Mouse (Mus musculus) MEL (cell line): ENCODE measurements at regions not wholly inside any gene's neighbourhood (a gene's known extent, or its start where the extent isn't known, plus 50 kb on each side); places are given as distances from the start of the nearest gene placed in this dataset.

Source experiments
- DNase-seq: peaks from one replicate; pipeline ENCODE4 v3.0.0; 2011; ENCODE audit warnings: low read depth, low spot score
- H3K27ac ChIP-seq: 2 replicates; pipeline ENCODE4 v1.5.1; 2012; ENCODE audit warnings: low read depth, mild to moderate bottlenecking, control low read depth, low read length, moderate library complexity; ENCODE audit not compliant: control insufficient read depth
- H3K27me3 ChIP-seq, 2 experiments: fragments of 150-350 bp in 1 of 2; sonication (generic) in 1 of 2; 2 replicates each; pipeline ENCODE4 v1.6.1; 2012; ENCODE audit warnings: low read length in 2 of 2, mild to moderate bottlenecking in 2 of 2, improper control_type of control experiment in 1 of 2, moderate library complexity in 1 of 2; ENCODE audit not compliant: insufficient read depth in 2 of 2, control insufficient read depth in 1 of 2
- H3K36me3 ChIP-seq, 2 experiments: 2 replicates each; pipeline ENCODE4 v1.6.1; 2012 to 2014; ENCODE audit warnings: low read length in 2 of 2, improper control_type of control experiment in 1 of 2, inconsistent platforms in 1 of 2, mild to moderate bottlenecking in 1 of 2; ENCODE audit not compliant: insufficient read depth in 2 of 2, control insufficient read depth in 1 of 2
- H3K4me1 ChIP-seq, 2 experiments: fragments of 150-350 bp in 1 of 2; sonication (generic) in 1 of 2; 2 replicates each; pipeline ENCODE4 v1.6.1; 2012; ENCODE audit warnings: low read length in 2 of 2, improper control_type of control experiment in 1 of 2, mild to moderate bottlenecking in 1 of 2; ENCODE audit not compliant: insufficient read depth in 2 of 2, control insufficient read depth in 1 of 2
- H3K4me3 ChIP-seq, 2 experiments: fragments of 150-350 bp in 1 of 2; sonication (generic) in 1 of 2; 2 replicates each; pipeline ENCODE4 v1.5.1; 2012; ENCODE audit warnings: low read depth in 2 of 2, low read length in 2 of 2, mild to moderate bottlenecking in 2 of 2, moderate library complexity in 2 of 2, control low read depth in 1 of 2, improper control_type of control experiment in 1 of 2; ENCODE audit not compliant: control insufficient read depth in 1 of 2, insufficient read depth in 1 of 2
- H3K79me2 ChIP-seq: 2 replicates; pipeline ENCODE4 v1.6.1; 2012; ENCODE audit warnings: mild to moderate bottlenecking, low read length, moderate library complexity; ENCODE audit not compliant: control insufficient read depth, poor library complexity, insufficient read depth
- H3K9ac ChIP-seq: 2 replicates; pipeline ENCODE4 v1.6.1; 2012; ENCODE audit warnings: low read depth, mild to moderate bottlenecking, control low read depth, low read length, moderate library complexity; ENCODE audit not compliant: control insufficient read depth, poor library complexity, severe bottlenecking
- H3K9me3 ChIP-seq: fragments of 150-350 bp; sonication (generic); replicated peaks from 2 replicates; pipeline ENCODE4 v1.6.1; 2012; ENCODE audit warnings: mild to moderate bottlenecking, low read length, improper control_type of control experiment, moderate library complexity; ENCODE audit not compliant: insufficient read depth
- CHD1 ChIP-seq: IDR thresholded peaks from 2 replicates; pipeline ENCODE4 v1.6.1; 2012; ENCODE audit warnings: low read depth, mild to moderate bottlenecking, inconsistent platforms, low read length, improper control_type of control experiment
- CHD2 ChIP-seq: IDR thresholded peaks from 2 replicates; pipeline ENCODE4 v1.6.1; 2011; ENCODE audit warnings: low read length, improper control_type of control experiment
- EP300 ChIP-seq, 2 experiments: IDR thresholded peaks; 2 replicates each; pipeline ENCODE4 v1.6.1; 2011; ENCODE audit warnings: improper control_type of control experiment in 2 of 2, low read length in 2 of 2, low read depth in 1 of 2, mild to moderate bottlenecking in 1 of 2
- ETS1 ChIP-seq: IDR thresholded peaks from 2 replicates; pipeline ENCODE4 v1.6.1; 2012; ENCODE audit warnings: low read depth, mild to moderate bottlenecking, inconsistent platforms, low read length, improper control_type of control experiment, moderate library complexity
- GABPA ChIP-seq: IDR thresholded peaks from 2 replicates; pipeline ENCODE4 v1.6.1; 2012; ENCODE audit warnings: low read depth, mild to moderate bottlenecking, inconsistent platforms, low read length, improper control_type of control experiment, moderate library complexity
- GATA1 ChIP-seq: IDR thresholded peaks from 2 replicates; pipeline ENCODE4 v1.6.1; 2011; ENCODE audit warnings: low read depth, low read length, improper control_type of control experiment
- KAT2A ChIP-seq: conservative IDR thresholded peaks from 2 replicates; pipeline ENCODE4 v1.6.1; 2012; ENCODE audit warnings: low read depth, low read length, improper control_type of control experiment, inconsistent platforms
- MAX ChIP-seq: IDR thresholded peaks from 2 replicates; pipeline ENCODE4 v1.6.1; 2011; ENCODE audit warnings: low read length, improper control_type of control experiment
- MAZ ChIP-seq: IDR thresholded peaks from 2 replicates; pipeline ENCODE4 v1.6.1; 2012; ENCODE audit warnings: low read depth, mild to moderate bottlenecking, inconsistent platforms, low read length, improper control_type of control experiment
- MEF2A ChIP-seq: IDR thresholded peaks from 2 replicates; pipeline ENCODE4 v1.6.1; 2014; ENCODE audit warnings: low read depth, mild to moderate bottlenecking, inconsistent platforms, low read length, improper control_type of control experiment; ENCODE audit not compliant: poor library complexity, insufficient replicate concordance, severe bottlenecking; ENCODE audit errors: extremely low read depth
- MYB ChIP-seq: IDR thresholded peaks from 2 replicates; pipeline ENCODE4 v1.6.1; 2011; ENCODE audit warnings: mild to moderate bottlenecking, low read depth, low read length, improper control_type of control experiment
- NRF1 ChIP-seq: IDR thresholded peaks from 2 replicates; pipeline ENCODE4 v1.6.1; 2014; ENCODE audit warnings: low read depth, mild to moderate bottlenecking, inconsistent platforms, low read length, improper control_type of control experiment, moderate library complexity; ENCODE audit not compliant: poor library complexity, insufficient read depth, severe bottlenecking
- POLR2A ChIP-seq, 2 experiments: IDR thresholded peaks; 2 replicates each; pipeline ENCODE4 v1.6.1; 2011 to 2012; ENCODE audit warnings: low read length in 2 of 2, mild to moderate bottlenecking in 2 of 2, control low read depth in 1 of 2, improper control_type of control experiment in 1 of 2, low read depth in 1 of 2, moderate library complexity in 1 of 2; ENCODE audit not compliant: control insufficient read depth in 1 of 2, insufficient read depth in 1 of 2, poor library complexity in 1 of 2
- SMC3 ChIP-seq: IDR thresholded peaks from 2 replicates; pipeline ENCODE4 v1.6.1; 2011; ENCODE audit warnings: low read depth, low read length, improper control_type of control experiment
- TAL1 ChIP-seq: IDR thresholded peaks from 2 replicates; pipeline ENCODE4 v1.6.1; 2012; ENCODE audit warnings: mild to moderate bottlenecking, inconsistent platforms, low read length, moderate library complexity, mixed read lengths
- TBP ChIP-seq: IDR thresholded peaks from 2 replicates; pipeline ENCODE4 v1.8.0; 2011; ENCODE audit warnings: low read depth, low read length, improper control_type of control experiment
- USF2 ChIP-seq, 2 experiments: IDR thresholded peaks; 2 replicates each; pipeline ENCODE4 v1.6.1; 2011 to 2012; ENCODE audit warnings: improper control_type of control experiment in 2 of 2, low read length in 2 of 2, borderline replicate concordance in 1 of 2, inconsistent platforms in 1 of 2, low read depth in 1 of 2, mild to moderate bottlenecking in 1 of 2; ENCODE audit not compliant: insufficient read depth in 1 of 2
- ZC3H11A ChIP-seq: IDR thresholded peaks from 2 replicates; pipeline ENCODE4 v1.6.1; 2012; ENCODE audit warnings: low read depth, mild to moderate bottlenecking, inconsistent platforms, low read length, improper control_type of control experiment
- ZNF384 ChIP-seq: IDR thresholded peaks from 2 replicates; pipeline ENCODE4 v1.6.1; 2012; ENCODE audit warnings: low read depth, mild to moderate bottlenecking, inconsistent platforms, low read length, improper control_type of control experiment

DNA sequence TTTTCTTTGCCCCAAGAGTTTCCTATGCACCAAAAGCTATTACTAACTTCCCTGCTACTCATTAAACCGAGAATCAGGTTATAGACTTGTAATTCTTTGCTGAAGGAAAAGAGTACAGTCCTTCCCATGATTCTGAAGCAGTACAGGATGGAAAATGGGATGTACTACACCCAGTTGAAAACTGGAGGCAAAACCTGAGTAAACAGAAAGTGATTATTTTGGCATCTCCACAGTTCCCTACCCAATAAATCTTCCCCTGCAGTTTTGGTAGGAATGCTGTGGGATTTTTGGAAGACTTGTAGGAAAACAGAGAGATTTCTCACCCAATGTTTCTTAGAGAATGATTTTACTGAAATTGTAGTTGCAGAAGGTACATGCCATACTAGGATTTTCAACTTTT is 268.5 kb downstream of the Dio2 start:
- no peak for DNase-seq
- Histone ChIP-seq H3K9ac (no peak overlapping the region), H3K36me3 (no peaks in the 10 kb centered on the region), H3K27me3 (no peaks in the 10 kb centered on the region), H3K27ac (no peak overlapping the region), H3K4me3 (no peak overlapping the region), H3K9me3 (no peaks in the 10 kb centered on the region), H3K4me1 (no peaks in the 10 kb centered on the region), H3K79me2 (no peaks in the 10 kb centered on the region)
- TF ChIP-seq MAX (no peak), CHD2 (no peak), EP300 (IDR thresholded peaks at IDR 0.05; ENCODE audit: low read depth in 1 of 2, low read length in 2 of 2) (no peak), GATA1 (no peak), CHD1 (no peak), USF2 (IDR thresholded peaks at IDR 0.05; ENCODE audit: borderline replicate concordance in 1 of 2, insufficient read depth in 1 of 2, low read depth in 1 of 2, low read length in 2 of 2) (no peak), TAL1 (no peak), ETS1 (no peak)

DNA sequence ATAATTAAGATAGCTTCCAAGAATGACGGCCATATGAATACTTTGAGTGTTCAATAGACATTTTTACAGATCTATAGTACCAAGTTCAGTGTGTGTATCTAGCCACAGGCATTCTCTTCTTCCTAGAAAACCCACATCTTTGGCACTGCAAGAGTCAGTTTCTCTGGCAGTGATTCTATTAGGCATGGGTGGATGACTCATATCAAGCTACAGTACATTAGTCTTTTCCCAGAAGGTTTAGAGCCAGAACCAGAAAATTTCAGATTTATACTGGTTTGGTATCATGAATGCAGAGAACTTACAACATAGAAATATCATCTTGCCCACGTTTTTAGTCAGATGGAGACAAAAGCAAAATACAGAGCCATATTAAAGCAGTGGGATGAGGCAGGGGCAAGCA is 278.1 kb downstream of the Dio2 start:
- H3K9ac ChIP-seq = no peak overlapping the region

GRCm38 (mm10) chr12:90440672-90441071 is 297.6 kb downstream of the Dio2 start:
- Histone ChIP-seq H3K79me2 (no peaks in the 10 kb centered on the region), H3K9ac (no peak overlapping the region), H3K9me3 (no peaks in the 10 kb centered on the region), H3K27me3 (no peaks in the 10 kb centered on the region)
- no peak for DNase-seq
- no peak for TF ChIP-seq KAT2A
- TF ChIP-seq MEF2A = no peak
- TF ChIP-seq GATA1 = no peak
- no peak for TF ChIP-seq CHD2
- TF ChIP-seq TBP = no peak
- no peak for TF ChIP-seq ZNF384
- no peak for TF ChIP-seq MAZ
- TF ChIP-seq USF2 (IDR thresholded peaks at IDR 0.05; ENCODE audit: borderline replicate concordance in 1 of 2, insufficient read depth in 1 of 2, low read depth in 1 of 2, low read length in 2 of 2) = no peak
- TF ChIP-seq, all 39 proteins: peak for 0
- Histone ChIP-seq H3K4me1 (no peaks in the 10 kb centered on the region), H3K27ac (no peak overlapping the region), H3K4me3 (no peak overlapping the region), H3K36me3 (no peaks in the 10 kb centered on the region)

More for the DNA sequence above, 278.1 kb downstream of the Dio2 start:
- Histone ChIP-seq H3K79me2 (no peaks in the 10 kb centered on the region), H3K4me3 (no peak overlapping the region), H3K36me3 (no peaks in the 10 kb centered on the region), H3K9me3 (no peaks in the 10 kb centered on the region), H3K4me1 (no peaks in the 10 kb centered on the region), H3K27me3 (no peaks in the 10 kb centered on the region), H3K27ac (no peak overlapping the region)
- TF ChIP-seq MAZ (no peak), TAL1 (no peak), GATA1 (no peak), ZC3H11A (no peak), USF2 (IDR thresholded peaks at IDR 0.05; ENCODE audit: borderline replicate concordance in 1 of 2, insufficient read depth in 1 of 2, low read depth in 1 of 2, low read length in 2 of 2) (no peak), MYB (no peak), SMC3 (no peak), POLR2A (IDR thresholded peaks at IDR 0.05; ENCODE audit: control insufficient read depth in 1 of 2, insufficient read depth in 1 of 2, low read depth in 1 of 2, low read length in 2 of 2, poor library complexity in 1 of 2) (no peak), NRF1 (no peak), MAX (no peak), GABPA (no peak)
- no peak for DNase-seq
